In genomic region chr2:13574066-13574800, GRCm38 (mm10) we compare ENCODE assay signal across 8 mouse cellular contexts. TPM values are rescaled to one million over a fixed set of nuclear protein-coding genes. Genes with fewer than 3 reads are reported as not detected.
DNase-seq lines count a peak whose midpoint lies in the region; ATAC-seq and TF ChIP-seq lines count a peak whose summit lies in the region.

No protein-coding gene starts in this region.

- TF ChIP-seq POLR2A in heart, adult 2 months (IDR thresholded peaks at IDR 0.05; ENCODE audit: insufficient read depth, low read depth, low read length), result peak; percentile 98
- no peak for TF ChIP-seq POLR2A in kidney, adult 2 months (IDR thresholded peaks at IDR 0.05; ENCODE audit: low read depth, low read length)
- peak; percentile 77 for TF ChIP-seq POLR2A in testis, adult 2 months (IDR thresholded peaks at IDR 0.05; ENCODE audit: control insufficient read depth, low read depth, low read length)

- H3K9me3 ChIP-seq in liver, embryonic 16.5 days (replicated peaks; ENCODE audit: control insufficient read depth, low read length), result no peaks in the 10 kb centered on the region
- H3K9me3 ChIP-seq in neural tube, embryonic 11.5 days (ENCODE audit: control insufficient read depth, low read length), result no peaks in the 10 kb centered on the region

- under 1% methylated on average over 46 of the region's 46 CpGs for WGBS in heart, adult 2 months
- under 1% methylated on average over 46 of the region's 46 CpGs for WGBS in kidney, adult 2 months
- under 1% methylated on average over 46 of the region's 46 CpGs for WGBS in liver, embryonic 16.5 days (ENCODE audit: insufficient replicate concordance)
- WGBS in neural tube, embryonic 11.5 days, result under 1% methylated on average over 46 of the region's 46 CpGs

- TF ChIP-seq EP300 in heart, adult 2 months (IDR thresholded peaks at IDR 0.05; ENCODE audit: insufficient read depth, low read depth, low read length), result no peak

- peak overlapping the region; percentile 71 for H3K4me2 ChIP-seq in liver, embryonic 16.5 days (ENCODE audit: low read depth, low read length)
- peak overlapping the region; percentile 79 for H3K4me2 ChIP-seq in neural tube, embryonic 11.5 days (ENCODE audit: low read depth)

- H3K4me1 ChIP-seq in heart, adult 2 months (ENCODE audit: control insufficient read depth, insufficient read depth, low read length), result peaks cover 10% of the 10 kb centered on the region
- peaks cover 6% of the 10 kb centered on the region; the same call in 1 of the 2 replicates for H3K4me1 ChIP-seq in kidney, adult 2 months (ENCODE audit: control insufficient read depth, insufficient read depth, low read length)
- H3K4me1 ChIP-seq in liver, embryonic 16.5 days (ENCODE audit: control insufficient read depth, low read depth, low read length), result peaks cover 16% of the 10 kb centered on the region
- peaks cover 13% of the 10 kb centered on the region for H3K4me1 ChIP-seq in neural tube, embryonic 11.5 days (ENCODE audit: control insufficient read depth, insufficient read depth, low read length)
- H3K4me1 ChIP-seq in testis, adult 2 months (ENCODE audit: control insufficient read depth, insufficient read depth, low read length), result peaks cover 10% of the 10 kb centered on the region

- H3K9ac ChIP-seq in heart, adult 2 months (ENCODE audit: low read depth, low read length), result peak overlapping the region; percentile 80
- peak overlapping the region; percentile 58 for H3K9ac ChIP-seq in liver, embryonic 16.5 days (ENCODE audit: low read depth, low read length)
- H3K9ac ChIP-seq in neural tube, embryonic 11.5 days (ENCODE audit: low read length), result peak overlapping the region; percentile 97

- ATAC-seq in liver, embryonic 16.5 days (ENCODE audit: low read depth), result peak; percentile 73
- peak; percentile 86 for ATAC-seq in neural tube, embryonic 11.5 days (ENCODE audit: insufficient read depth, low FRiP score, low TSS enrichment)

- H3K27ac ChIP-seq in heart, adult 2 months, result peak overlapping the region; percentile 97
- H3K27ac ChIP-seq in kidney, adult 2 months (ENCODE audit: insufficient read depth, low read depth, low read length), result peak overlapping the region; percentile 83
- peak overlapping the region; percentile 64 for H3K27ac ChIP-seq in liver, embryonic 16.5 days (ENCODE audit: low read length)
- peak overlapping the region; percentile 98 for H3K27ac ChIP-seq in neural tube, embryonic 11.5 days (ENCODE audit: low read depth, low read length)
- H3K27ac ChIP-seq in testis, adult 2 months (ENCODE audit: control insufficient read depth, insufficient read depth, low read depth, low read length), result peak overlapping the region; percentile 88

- no peak for TF ChIP-seq CTCF in heart, adult 2 months (IDR thresholded peaks at IDR 0.05)
- TF ChIP-seq CTCF in kidney, adult 2 months (conservative IDR thresholded peaks at IDR 0.05; ENCODE audit: insufficient read depth, insufficient read length, low read depth, low read length), result 0 out of 2 replicates have a peak, but pooled peaks have one; percentile 14
- no peak for TF ChIP-seq CTCF in testis, adult 2 months (IDR thresholded peaks at IDR 0.05; ENCODE audit: control insufficient read depth, insufficient read depth, insufficient replicate concordance, low read depth, low read length)

- H3K36me3 ChIP-seq in heart, adult 2 months (ENCODE audit: control insufficient read depth, insufficient read depth, low read length), result peaks cover 24% of the 10 kb centered on the region
- H3K36me3 ChIP-seq in kidney, adult 2 months (ENCODE audit: control insufficient read depth, insufficient read depth, low read length), result no peaks in the 10 kb centered on the region; the same call in 1 of the 2 replicates
- H3K36me3 ChIP-seq in liver, embryonic 16.5 days (ENCODE audit: control insufficient read depth, insufficient read depth), result no peaks in the 10 kb centered on the region
- peaks cover 10% of the 10 kb centered on the region for H3K36me3 ChIP-seq in neural tube, embryonic 11.5 days (ENCODE audit: control insufficient read depth, insufficient read depth, low read length)
- no peaks in the 10 kb centered on the region for H3K36me3 ChIP-seq in testis, adult 2 months (ENCODE audit: control insufficient read depth, insufficient read depth, low read length)

- DNase-seq in B cell, adult 2 months, result peak; percentile 64 to 75
- peak; percentile 65 to 88 for DNase-seq in adrenal gland, adult (ENCODE audit: inconsistent age in 2 of 2, low spot score in 1 of 2)
- peak; percentile 96 for DNase-seq in embryo, embryonic 10.5 days (ENCODE audit: low spot score)
- DNase-seq in heart, adult 2 months, result peak; percentile 89 to 91
- peak; percentile 68 for DNase-seq in kidney, adult 2 months
- peak; percentile 94 for DNase-seq in neural tube, embryonic 11.5 days (ENCODE audit: low spot score)

- H3K79me2 ChIP-seq in heart, adult 2 months (replicated peaks; ENCODE audit: control insufficient read depth, insufficient read depth, low read length), result no peaks in the 10 kb centered on the region

- intact Hi-C loops in heart, adult 2 months (cut with DNase I), result loop anchor here (1.0 to 10.0 kb wide), 7 partner anchors 30 to 303 kb away; partner anchors contain the start of genes Rsu1 and Trdmt1

- H3K4me3 ChIP-seq in heart, adult 2 months, result peak overlapping the region; percentile 88
- peak overlapping the region; percentile 54 for H3K4me3 ChIP-seq in kidney, adult 2 months (ENCODE audit: insufficient read depth, low read depth, low read length)
- H3K4me3 ChIP-seq in liver, embryonic 16.5 days (ENCODE audit: low read depth, low read length), result peak overlapping the region; percentile 65
- peak overlapping the region; percentile 92 for H3K4me3 ChIP-seq in neural tube, embryonic 11.5 days (ENCODE audit: low read depth, low read length)
- H3K4me3 ChIP-seq in testis, adult 2 months (ENCODE audit: control insufficient read depth, low read depth, low read length), result peak overlapping the region; percentile 84

- no peaks in the 10 kb centered on the region for H3K27me3 ChIP-seq in heart, adult 2 months (ENCODE audit: control insufficient read depth, insufficient read depth, low read length)
- no peaks in the 10 kb centered on the region for H3K27me3 ChIP-seq in kidney, adult 2 months (replicated peaks; ENCODE audit: control insufficient read depth, insufficient read depth, low read length)
- peaks cover 49% of the 10 kb centered on the region for H3K27me3 ChIP-seq in liver, embryonic 16.5 days (ENCODE audit: control insufficient read depth, insufficient read depth, low read depth, low read length)
- no peaks in the 10 kb centered on the region for H3K27me3 ChIP-seq in neural tube, embryonic 11.5 days (ENCODE audit: control insufficient read depth, insufficient read depth, low read length)
- no peaks in the 10 kb centered on the region for H3K27me3 ChIP-seq in testis, adult 2 months (ENCODE audit: control insufficient read depth, insufficient read depth, low read length)

RNA-seq across cellular contexts. Expression of gene Vim, which starts 0.5 kb away (rescaled TPM):
- 100 to 1,000 TPM; 264 to 265 TPM for total RNA-seq in heart, adult 2 months (2021)
- polyA plus RNA-seq in heart, adult 2 months (2012; rRNA removed), result 408 and 528 TPM in 2 replicates
- 194 and 211 TPM in 2 replicates for polyA plus RNA-seq in kidney, adult 2 months (2012; rRNA removed)
- polyA plus RNA-seq in liver, embryonic 16.5 days (2015; fragmentation: Nextera tagmentation; extraction: Ambion mirVana), result 81.1 and 83.2 TPM in 2 replicates
- 1,210 and 1,219 TPM in 2 replicates for polyA plus RNA-seq in neural tube, embryonic 11.5 days (2014; fragmentation: Nextera tagmentation; extraction: Ambion mirVana)
- 95.7 and 100 TPM in 2 replicates for polyA plus RNA-seq in testis, adult 2 months (2012; rRNA removed)

RNA-seq across cellular contexts. Expression of gene Trdmt1, which starts 29.8 kb away (rescaled TPM):
- 1 to 10 TPM; 5.2 to 7.0 TPM for total RNA-seq in heart, adult 2 months (2021)
- 3.3 and 7.8 TPM in 2 replicates for polyA plus RNA-seq in heart, adult 2 months (2012; rRNA removed)
- polyA plus RNA-seq in kidney, adult 2 months (2012; rRNA removed), result 3.4 and 5.5 TPM in 2 replicates
- 3.2 and 3.6 TPM in 2 replicates for polyA plus RNA-seq in liver, embryonic 16.5 days (2015; fragmentation: Nextera tagmentation; extraction: Ambion mirVana)
- polyA plus RNA-seq in neural tube, embryonic 11.5 days (2014; fragmentation: Nextera tagmentation; extraction: Ambion mirVana), result 7.2 and 9.3 TPM in 2 replicates
- 2.9 and 3.1 TPM in 2 replicates for polyA plus RNA-seq in testis, adult 2 months (2012; rRNA removed)

Comparison
In these comparisons a context has a peak if more than half of its experiments do, and no peak if none do; other contexts are left out.
1. Peak in every context shown above with its lines: DNase-seq, ATAC-seq, H3K4me3 ChIP-seq and H3K27ac ChIP-seq.